Mouse (Mus musculus) kidney, embryonic 16.5 days (tissue): Measurements from ENCODE around the gene Diexf. TPM values are rescaled to one million over a fixed set of nuclear protein-coding genes. Genes with fewer than 3 reads are reported as not detected.

ENCODE experiments used
- ATAC-seq: fragments of 200-750 bp; cut with Nextera tagmentation; 2 replicates; pipeline ENCODE4 v1.8.0; 2017; ENCODE audit warnings: moderate TSS enrichment; ENCODE audit not compliant: low FRiP score, low TSS enrichment
- H3K27ac ChIP-seq: fragments of 300-500 bp; sonication (generic); 2 replicates; pipeline ENCODE4 v1.5.1; 2014; ENCODE audit warnings: low read length
- H3K27me3 ChIP-seq: fragments of 300-500 bp; sonication (generic); 2 replicates; pipeline ENCODE4 v1.6.1; 2014; ENCODE audit warnings: low read length, control low read depth, mixed read lengths; ENCODE audit not compliant: insufficient read depth
- H3K36me3 ChIP-seq: fragments of 300-500 bp; sonication (generic); 2 replicates; pipeline ENCODE4 v1.6.1; 2014; ENCODE audit warnings: low read length, control low read depth, mixed read lengths; ENCODE audit not compliant: insufficient read depth
- H3K4me1 ChIP-seq: fragments of 300-500 bp; sonication (generic); 2 replicates; pipeline ENCODE4 v1.6.1; 2014; ENCODE audit warnings: low read length, control low read depth, mixed read lengths; ENCODE audit not compliant: insufficient read depth
- H3K4me2 ChIP-seq: fragments of 300-500 bp; sonication (generic); replicated peaks from 2 replicates; pipeline ENCODE4 v1.6.1; 2014; ENCODE audit warnings: low read depth, low read length
- H3K4me3 ChIP-seq: fragments of 300-500 bp; sonication (generic); 2 replicates; pipeline ENCODE4 v1.5.1; 2014; ENCODE audit warnings: mild to moderate bottlenecking, low read length
- H3K9ac ChIP-seq: fragments of 300-500 bp; sonication (generic); replicated peaks from 2 replicates; pipeline ENCODE4 v1.6.1; 2014; ENCODE audit warnings: low read length
- H3K9me3 ChIP-seq: fragments of 300-500 bp; sonication (generic); 2 replicates; pipeline ENCODE4 v1.6.1; 2016; ENCODE audit warnings: low read length, control low read depth
- WGBS: fragments of 180-500 bp; shearing (Covaris S2); extraction: QIAGEN DNeasy Blood & Tissue Kit; methylation state at CpG from one replicate; pipeline ENCODE4 v1.1.7; 2014; 5-methylcytosine and 5-hydroxymethylcytosine counted together
- polyA plus RNA-seq: library from polyadenylated mRNA; unstranded; fragments of >200 nt; fragmentation: Nextera tagmentation; extraction: Ambion mirVana; gene quantifications from 2 replicates; pipeline ENCODE4 v1.2.1, GENCODE M21; 2015

Diexf gene
- 10.0 and 10.3 TPM in 2 replicates for polyA plus RNA-seq

- no peaks in the 10 kb centered on the region for H3K9me3 ChIP-seq
- H3K4me3 ChIP-seq = peak within 1 kb of the TSS; percentile 100
- ATAC-seq = peak; percentile 96
- H3K27me3 ChIP-seq = no peaks in the 10 kb centered on the region
- peaks cover 17% of the 10 kb centered on the region for H3K36me3 ChIP-seq
- peak within 1 kb of the TSS; percentile 92 for H3K9ac ChIP-seq
- peak within 1 kb of the TSS; percentile 69 for H3K4me2 ChIP-seq
- peaks cover 6% of the 10 kb centered on the region for H3K4me1 ChIP-seq
- peak within 1 kb of the TSS; percentile 62; the same call in 1 of the 2 replicates for H3K27ac ChIP-seq
- under 1% methylated on average over 61 of the region's 61 CpGs for WGBS
Measured at GRCm38 (mm10) chr1:193129786-193130455, at the start of gene Diexf. Gene Diexf, minus strand, starts transcription at chr1:193130272.

GRCm38 (mm10) chr1:193174143-193174733 is 44.2 kb upstream of the Diexf start:
- peak overlapping the region; percentile 80 for H3K4me2 ChIP-seq
- WGBS = 82% methylated on average over 13 of the region's 13 CpGs
- H3K4me1 ChIP-seq = peaks cover 13% of the 10 kb centered on the region
- H3K9ac ChIP-seq = peak overlapping the region; percentile 83
- no peak for ATAC-seq
- peak overlapping the region; percentile 81 for H3K4me3 ChIP-seq
- H3K9me3 ChIP-seq = no peaks in the 10 kb centered on the region
- no peaks in the 10 kb centered on the region for H3K36me3 ChIP-seq
- peak overlapping the region; percentile 86 for H3K27ac ChIP-seq
- no peaks in the 10 kb centered on the region for H3K27me3 ChIP-seq

- Histone ChIP-seq H3K4me1 (peaks cover 13% of the 10 kb centered on the region), H3K36me3 (no peaks in the 10 kb centered on the region), H3K27ac (peak overlapping the region; percentile 86), H3K9me3 (no peaks in the 10 kb centered on the region), H3K4me2 (peak overlapping the region; percentile 80), H3K4me3 (peak overlapping the region; percentile 81), H3K27me3 (no peaks in the 10 kb centered on the region), H3K9ac (peak overlapping the region; percentile 83)
- WGBS = 20% methylated on average over 9 of the region's 9 CpGs
- peak; percentile 60; the same call in 1 of the 2 replicates for ATAC-seq
Measured at GRCm38 (mm10) chr1:193173810-193174129, 43.7 kb upstream of the Diexf start.

GRCm38 (mm10) chr1:193172991-193173809 is 43.1 kb upstream of the Diexf start:
- H3K9ac ChIP-seq = peak overlapping the region; percentile 86
- H3K4me3 ChIP-seq = peak overlapping the region; percentile 81
- peak; percentile 98 for ATAC-seq
- peak overlapping the region; percentile 80 for H3K4me2 ChIP-seq
- H3K4me1 ChIP-seq = peaks cover 13% of the 10 kb centered on the region
- H3K27me3 ChIP-seq = no peaks in the 10 kb centered on the region
- H3K9me3 ChIP-seq = no peaks in the 10 kb centered on the region
- under 1% methylated on average over 48 of the region's 48 CpGs for WGBS
- H3K27ac ChIP-seq = peak overlapping the region; percentile 86
- H3K36me3 ChIP-seq = no peaks in the 10 kb centered on the region

- H3K4me3 ChIP-seq = no peak overlapping the region
- 66% methylated on average over 2 of the region's 2 CpGs for WGBS
- no peaks in the 10 kb centered on the region for H3K27me3 ChIP-seq
- H3K4me1 ChIP-seq = peaks cover 13% of the 10 kb centered on the region
- H3K9me3 ChIP-seq = no peaks in the 10 kb centered on the region
- H3K27ac ChIP-seq = no peak overlapping the region
- H3K9ac ChIP-seq = no peak overlapping the region
- H3K36me3 ChIP-seq = no peaks in the 10 kb centered on the region
- no peak overlapping the region for H3K4me2 ChIP-seq
- ATAC-seq = no peak
Measured at GRCm38 (mm10) chr1:193169856-193170255, 39.8 kb upstream of the Diexf start.

GRCm38 (mm10) chr1:193169228-193169627 is 39.2 kb upstream of the Diexf start:
- Histone ChIP-seq H3K27me3 (no peaks in the 10 kb centered on the region), H3K4me2 (no peak overlapping the region), H3K9ac (no peak overlapping the region), H3K36me3 (no peaks in the 10 kb centered on the region), H3K4me3 (no peak overlapping the region), H3K9me3 (no peaks in the 10 kb centered on the region), H3K4me1 (peaks cover 10% of the 10 kb centered on the region), H3K27ac (no peak overlapping the region)
- WGBS = 78% methylated on average over 7 of the region's 7 CpGs
- no peak for ATAC-seq

- Histone ChIP-seq H3K27ac (no peak within 1 kb of the TSS), H3K9me3 (no peaks in the 10 kb centered on the region), H3K4me3 (no peak within 1 kb of the TSS), H3K36me3 (no peaks in the 10 kb centered on the region), H3K27me3 (no peaks in the 10 kb centered on the region), H3K9ac (no peak within 1 kb of the TSS), H3K4me2 (no peak within 1 kb of the TSS), H3K4me1 (peaks cover 6% of the 10 kb centered on the region; the same call in 1 of the 2 replicates)
- ATAC-seq = no peak
- WGBS = 87% methylated on average over 3 of the region's 3 CpGs
Measured at GRCm38 (mm10) chr1:193167746-193168145, 37.7 kb upstream of the Diexf start, which contains the start of gene A130010J15Rik. Gene A130010J15Rik, plus strand, starts transcription at chr1:193168046.

GRCm38 (mm10) chr1:193160317-193161032 is 30.4 kb upstream of the Diexf start:
- Histone ChIP-seq H3K9me3 (no peaks in the 10 kb centered on the region), H3K27me3 (no peaks in the 10 kb centered on the region), H3K36me3 (no peaks in the 10 kb centered on the region), H3K4me1 (peaks cover 6% of the 10 kb centered on the region; the same call in 1 of the 2 replicates), H3K4me3 (peak overlapping the region; percentile 31), H3K4me2 (peak overlapping the region; percentile 52), H3K9ac (peak overlapping the region; percentile 53), H3K27ac (no peak overlapping the region)
- WGBS = 15% methylated on average over 18 of the region's 18 CpGs
- peak; percentile 82; the same call in 1 of the 2 replicates for ATAC-seq

- 74% methylated on average over 1 of the region's 1 CpGs for WGBS
- H3K9me3 ChIP-seq = no peaks in the 10 kb centered on the region
- no peaks in the 10 kb centered on the region for H3K36me3 ChIP-seq
- H3K9ac ChIP-seq = no peak overlapping the region
- H3K27ac ChIP-seq = no peak overlapping the region
- no peak overlapping the region for H3K4me3 ChIP-seq
- ATAC-seq = no peak
- no peak overlapping the region for H3K4me2 ChIP-seq
- peaks cover 6% of the 10 kb centered on the region; the same call in 1 of the 2 replicates for H3K4me1 ChIP-seq
- 0 out of 2 replicates have a peak, but pooled peaks cover 4% of the 10 kb centered on the region for H3K27me3 ChIP-seq
Measured at GRCm38 (mm10) chr1:193159613-193160012, 29.5 kb upstream of the Diexf start.
